Mouse (Mus musculus): ENCODE data around the gene B4galnt4. TPM values are rescaled to one million over a fixed set of nuclear protein-coding genes. Genes with fewer than 3 reads are reported as not detected.
"Not testable (repeated sequence)": the region's sequence is repeated elsewhere in the genome, so short reads cannot be mapped to it uniquely, and the experiment has no call there.

B4galnt4 gene
- total RNA-seq (2015; ENCODE audit: low replicate concordance), result 0.84 TPM in 1 of 2 replicates, not detected in the other
- not detected in 2 replicates for total RNA-seq (2017; ENCODE audit: low replicate concordance)

DNA sequence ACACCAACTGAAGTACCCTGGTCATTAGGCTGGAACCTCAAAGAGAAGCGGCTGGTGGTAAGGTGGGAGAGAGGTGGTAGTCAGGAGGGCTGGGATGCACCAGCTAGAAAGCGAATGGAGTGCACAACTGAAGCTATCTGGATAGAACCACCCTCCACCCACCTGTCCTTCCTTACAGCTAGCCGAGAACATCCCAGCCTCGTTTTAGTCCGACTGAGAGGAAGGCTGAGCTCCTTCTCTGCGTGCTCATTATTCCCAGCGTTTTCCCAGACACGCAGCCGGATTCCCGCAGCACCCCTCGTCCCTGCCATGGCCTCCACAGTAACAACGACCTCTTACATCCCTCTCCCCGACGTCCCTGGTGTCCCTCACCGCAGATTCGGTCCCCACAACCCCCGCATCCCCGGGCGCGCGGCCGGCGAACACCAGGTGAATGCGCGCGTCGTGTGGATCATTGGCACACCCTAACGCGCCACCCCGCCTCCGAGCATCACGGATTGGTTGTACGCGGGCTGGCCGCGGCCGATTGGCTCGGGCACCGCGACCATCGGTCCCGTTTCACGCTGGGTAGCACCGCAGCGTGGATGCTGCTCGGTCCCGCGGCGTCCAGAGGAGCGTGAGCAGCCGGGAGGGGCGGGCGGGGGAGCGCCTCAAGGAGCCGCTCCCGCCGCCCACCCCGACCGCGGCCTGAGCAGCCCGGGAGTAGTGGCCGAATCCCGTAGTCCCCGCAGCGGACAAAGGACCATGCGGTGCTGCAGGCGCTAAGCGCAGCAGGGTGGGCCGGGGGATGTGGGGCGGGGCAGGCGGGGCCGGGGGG, at the start of gene B4galnt4:
TSS of gene B4galnt4 (plus strand) at position 679 of the 817 bp plus-strand sequence.
- ATAC-seq (replicated peaks; ENCODE audit: low FRiP score, poor library complexity, severe bottlenecking), result no peak

DNA sequence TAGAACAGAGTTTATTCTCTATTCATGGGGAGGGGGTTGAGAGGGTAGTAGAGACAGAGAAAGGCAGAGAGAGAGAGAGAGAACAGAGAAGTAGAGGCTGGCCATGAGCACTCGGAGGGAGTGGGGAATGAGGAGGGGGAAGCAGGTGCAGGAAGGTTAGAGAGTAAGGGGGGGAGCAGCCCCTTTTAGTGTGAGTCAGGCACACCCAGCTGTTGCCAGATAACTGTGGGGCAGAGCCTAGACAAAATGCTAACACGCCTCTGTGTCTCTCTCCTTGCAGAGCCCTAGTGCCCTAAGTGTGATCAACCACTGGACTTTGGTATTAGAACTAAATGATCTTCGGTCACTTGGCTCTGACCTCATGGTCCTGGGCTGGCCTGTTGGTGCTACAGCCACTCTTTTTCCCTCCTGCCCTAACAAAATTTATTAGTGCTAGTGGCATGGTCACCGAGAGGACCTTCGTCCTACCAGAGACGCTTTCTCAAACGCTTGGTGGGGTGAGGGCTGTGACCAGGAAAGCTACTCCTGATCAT, 49.6 kb upstream of the B4galnt4 start:
- no peak for ATAC-seq (replicated peaks; ENCODE audit: low FRiP score, poor library complexity, severe bottlenecking)

DNA sequence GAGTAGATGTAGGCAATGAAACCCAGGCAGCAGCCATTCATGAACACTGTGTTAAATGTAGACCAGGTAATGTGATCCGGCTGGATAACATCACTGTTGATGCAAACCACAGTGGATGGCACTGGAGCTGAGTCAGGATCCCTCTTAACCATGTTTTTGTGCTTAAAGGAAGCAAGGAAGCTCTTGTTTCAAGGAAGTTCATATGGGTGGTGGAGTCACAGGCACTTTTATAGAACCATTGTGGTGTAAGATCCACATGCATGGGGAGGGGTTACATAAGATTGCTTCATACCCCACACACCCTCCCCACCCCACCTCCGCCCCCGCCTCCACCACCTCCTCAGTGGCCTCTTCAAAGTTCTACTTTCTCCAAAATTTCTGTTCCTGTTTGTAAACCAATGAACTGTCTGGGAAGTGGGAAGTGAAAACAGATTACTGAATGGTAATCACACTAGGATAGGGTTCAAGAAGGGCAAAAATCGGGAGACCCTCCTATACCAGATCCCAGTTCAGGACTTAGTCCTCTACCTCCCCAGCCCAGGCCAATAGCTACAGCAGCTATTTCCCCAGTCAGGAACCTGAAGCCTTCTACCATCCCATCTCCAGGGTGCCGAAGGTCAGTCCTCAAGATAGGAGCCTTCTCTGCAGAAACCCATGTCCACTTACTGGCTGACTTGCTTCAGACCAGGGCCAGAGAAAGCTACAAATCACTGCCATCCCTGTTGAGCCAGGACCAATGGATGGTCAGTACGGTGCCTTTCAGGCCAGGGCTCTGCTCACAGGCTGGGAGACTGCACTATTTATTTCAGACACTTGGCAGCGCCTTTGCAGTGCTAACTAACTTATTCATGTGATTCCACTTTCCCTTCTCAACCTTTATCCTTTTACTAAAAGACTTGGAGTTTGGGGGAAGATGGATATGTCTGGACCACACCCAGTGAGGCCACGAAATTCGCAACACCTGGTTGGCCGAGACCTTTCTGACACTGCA, 43.9 kb upstream of the B4galnt4 start:
- no peak for ATAC-seq (replicated peaks; ENCODE audit: low FRiP score, poor library complexity, severe bottlenecking)

- ATAC-seq (replicated peaks; ENCODE audit: low FRiP score, poor library complexity, severe bottlenecking), result not testable (repeated sequence)
These were observed 43.1 kb upstream of the B4galnt4 start, which contains the start of gene Ifitm6 for GRCm38 (mm10) chr7:141017824-141018223. Ifitm6 (minus strand) TSS chr7:141017924.

DNA sequence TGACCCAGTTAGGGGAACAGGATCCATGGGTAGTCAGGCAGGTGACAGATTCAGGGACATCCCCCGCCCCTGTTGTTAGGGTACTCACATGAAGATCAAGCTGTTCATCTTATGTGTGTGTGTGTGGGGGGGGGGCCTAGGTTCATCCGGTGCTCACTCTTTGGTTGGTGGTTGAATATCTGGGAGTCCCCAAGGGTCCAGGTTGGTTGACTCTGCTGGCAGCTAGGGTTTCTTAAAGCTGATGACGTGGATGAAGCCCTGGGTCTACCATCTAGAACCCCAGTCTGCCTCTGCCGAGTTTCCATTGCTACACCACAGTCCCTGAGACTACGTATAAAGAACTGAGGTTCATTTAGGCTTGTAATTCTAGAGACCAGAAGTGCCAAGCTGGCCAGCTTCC, 41.9 kb upstream of the B4galnt4 start:
- no peak for ATAC-seq (replicated peaks; ENCODE audit: low FRiP score, poor library complexity, severe bottlenecking)

DNA sequence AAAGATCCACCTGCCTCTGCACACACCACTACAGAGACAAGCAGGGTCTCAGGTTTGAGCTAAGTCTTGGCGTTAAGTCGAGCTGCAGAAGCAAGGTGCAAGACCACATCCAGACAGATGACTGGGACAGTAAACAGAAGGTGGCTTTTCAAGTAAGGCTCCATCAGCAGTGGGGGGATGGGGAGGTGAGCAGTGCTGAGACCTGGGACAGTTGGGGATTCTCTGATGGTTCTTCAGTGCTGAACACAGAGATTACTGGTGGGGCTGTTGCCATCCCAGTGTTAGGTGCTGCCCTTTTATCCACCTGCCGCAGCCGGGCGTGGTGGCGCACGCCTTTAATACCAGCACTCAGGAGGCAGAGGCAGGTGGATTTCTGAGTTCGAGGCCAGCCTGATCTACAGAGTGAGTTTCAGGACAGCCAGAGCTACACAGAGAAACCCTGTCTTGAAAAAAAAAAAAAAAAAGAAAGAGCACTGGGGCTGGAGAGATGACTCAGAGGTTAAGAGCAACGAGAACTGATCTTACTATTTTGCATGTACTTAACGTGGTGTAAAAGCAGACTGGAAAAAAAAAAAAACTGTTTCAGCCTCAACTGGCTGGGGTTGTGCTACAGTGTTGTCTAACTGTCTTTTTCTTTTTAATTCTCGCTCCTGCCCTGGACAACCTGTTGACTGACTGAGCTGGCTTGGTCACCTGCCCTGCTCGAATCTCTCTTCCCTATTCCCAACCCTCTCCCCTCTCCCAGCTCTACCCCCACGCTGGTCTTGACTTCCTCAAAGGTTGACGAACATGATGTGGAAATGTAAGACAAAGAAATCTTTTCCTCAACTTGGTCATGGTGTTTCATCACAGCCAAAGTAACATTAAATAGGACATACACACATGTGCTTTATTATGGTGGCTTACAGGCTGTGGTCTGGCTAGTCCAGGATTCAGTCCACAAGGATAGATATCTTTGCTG, 39.1 kb upstream of the B4galnt4 start:
- ATAC-seq (replicated peaks; ENCODE audit: low FRiP score, poor library complexity, severe bottlenecking), result no peak

DNA sequence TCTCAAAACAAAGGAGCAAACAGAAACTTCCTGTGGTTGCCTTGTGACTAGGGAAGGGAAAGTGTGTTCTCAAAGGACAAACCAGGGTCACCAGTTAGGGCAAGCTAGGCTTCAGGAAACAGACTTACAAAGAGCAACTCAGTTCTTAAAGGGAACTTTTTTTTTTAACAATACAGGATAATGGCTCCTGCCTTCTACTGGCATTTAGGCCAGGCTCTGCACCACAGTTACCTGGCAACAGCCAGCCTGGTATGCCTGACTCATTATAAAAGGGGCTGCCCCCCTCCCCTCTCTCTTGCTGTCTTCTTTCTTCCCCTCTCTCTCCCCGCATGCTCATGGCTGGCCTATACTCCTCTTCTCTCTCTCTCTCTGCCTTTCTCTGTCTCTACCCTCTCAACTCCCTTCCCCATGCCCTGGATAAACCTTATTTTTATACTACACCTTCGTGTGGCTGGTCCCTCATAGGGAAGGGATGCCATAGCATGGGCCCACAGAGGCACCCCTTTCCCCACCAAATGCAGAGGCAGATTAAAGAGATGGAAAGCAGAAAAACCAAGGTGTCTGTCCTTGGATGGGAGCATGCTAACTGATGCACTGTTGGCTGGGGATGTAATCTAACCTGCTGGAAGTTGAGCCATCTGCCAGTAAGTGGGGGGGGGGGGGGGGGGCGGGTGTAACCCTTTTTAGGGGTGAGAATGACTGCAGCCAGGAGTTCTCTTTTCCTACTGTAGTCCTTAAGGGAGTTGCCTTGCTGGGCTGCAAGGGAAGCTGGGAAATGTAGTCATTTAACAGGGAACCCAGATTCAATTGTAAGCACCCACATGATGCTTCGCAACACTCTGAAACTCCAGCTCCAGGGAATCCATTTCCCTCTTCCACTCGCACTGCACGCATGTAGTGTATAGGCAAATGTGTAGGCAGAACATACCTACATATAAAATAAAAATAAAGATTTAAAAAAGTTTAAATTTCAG, 35.8 kb upstream of the B4galnt4 start:
- no peak for ATAC-seq (replicated peaks; ENCODE audit: low FRiP score, poor library complexity, severe bottlenecking)

GRCm38 (mm10) chr7:141026097-141026739, 34.7 kb upstream of the B4galnt4 start:
- no peak for ATAC-seq (replicated peaks; ENCODE audit: low FRiP score, poor library complexity, severe bottlenecking)

DNA sequence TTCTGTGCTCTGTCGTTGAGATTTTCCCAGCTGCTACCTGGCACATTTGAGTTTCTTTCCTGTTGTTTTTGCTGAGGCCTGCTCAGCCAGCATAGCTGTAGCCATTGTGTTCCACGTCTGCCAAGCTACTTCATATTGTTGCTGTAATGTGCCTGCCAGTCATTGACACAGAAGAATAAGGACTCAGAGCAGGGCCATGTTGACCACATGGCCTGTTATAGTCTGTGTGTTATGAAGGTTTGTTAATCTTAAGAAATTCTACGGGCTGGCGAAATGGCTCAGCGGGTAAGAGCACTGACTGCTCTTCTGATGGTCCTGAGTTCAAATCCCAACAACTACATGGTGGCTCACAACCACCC, 34.2 kb upstream of the B4galnt4 start:
- no peak for ATAC-seq (replicated peaks; ENCODE audit: low FRiP score, poor library complexity, severe bottlenecking)

- no peak for ATAC-seq (replicated peaks; ENCODE audit: low FRiP score, poor library complexity, severe bottlenecking)
These were observed 32.1 kb upstream of the B4galnt4 start, which contains the start of gene Gm17387 for GRCm38 (mm10) chr7:141028831-141029230. Gm17387 (plus strand) TSS chr7:141029131.

DNA sequence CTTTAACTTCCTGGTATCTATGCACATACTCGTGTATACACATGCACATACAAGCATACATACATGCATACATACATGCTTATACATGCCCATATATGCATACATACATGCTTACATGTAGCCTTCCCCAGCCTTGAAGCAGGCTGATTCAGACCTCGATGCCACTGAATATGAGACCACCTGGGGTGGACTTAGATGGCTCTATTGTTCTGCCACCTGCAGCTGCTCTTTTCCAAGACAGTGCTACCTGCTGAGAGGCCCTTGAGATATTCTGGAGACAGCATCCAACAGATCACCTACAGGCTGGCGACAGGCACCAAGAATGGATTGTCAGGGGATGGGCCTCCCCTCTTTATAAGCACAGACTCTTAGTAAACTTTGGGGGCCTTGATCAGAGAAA, 30.5 kb upstream of the B4galnt4 start:
- no peak for ATAC-seq (replicated peaks; ENCODE audit: low FRiP score, poor library complexity, severe bottlenecking)

DNA sequence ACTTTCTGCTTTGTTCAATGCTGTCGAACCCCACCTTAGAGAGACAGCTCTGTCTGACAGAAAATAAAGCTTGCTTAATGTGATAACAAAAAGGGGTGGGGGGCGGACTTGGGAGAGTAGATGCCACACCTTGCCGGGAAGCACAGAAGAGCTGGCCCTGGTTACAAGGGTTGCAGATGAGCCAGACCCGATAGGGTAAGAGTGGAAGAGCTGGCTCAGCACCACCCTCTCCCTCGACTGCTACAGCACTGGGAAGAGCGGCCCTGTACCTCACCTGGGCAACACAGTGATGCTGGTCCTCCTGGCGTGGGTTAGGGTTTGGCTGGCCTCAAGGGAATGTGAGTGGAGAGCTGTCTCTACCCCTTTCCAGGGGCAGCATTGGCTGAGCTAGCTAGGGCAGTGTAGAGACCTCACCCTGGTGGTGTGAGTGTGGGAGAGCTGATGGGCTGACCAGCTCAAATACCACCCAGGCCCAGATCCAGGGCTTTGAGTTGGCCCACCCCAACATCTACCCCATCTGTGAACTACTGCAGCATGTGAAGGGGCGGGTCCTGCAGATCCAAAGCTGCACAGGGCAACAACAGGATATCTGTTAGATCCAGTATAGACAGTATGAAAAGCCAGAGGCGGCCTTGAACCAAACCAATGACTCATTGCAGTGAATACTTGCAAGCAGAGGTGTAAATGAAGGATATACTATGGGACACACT, 28.3 kb upstream of the B4galnt4 start:
- no peak for ATAC-seq (replicated peaks; ENCODE audit: low FRiP score, poor library complexity, severe bottlenecking)

DNA sequence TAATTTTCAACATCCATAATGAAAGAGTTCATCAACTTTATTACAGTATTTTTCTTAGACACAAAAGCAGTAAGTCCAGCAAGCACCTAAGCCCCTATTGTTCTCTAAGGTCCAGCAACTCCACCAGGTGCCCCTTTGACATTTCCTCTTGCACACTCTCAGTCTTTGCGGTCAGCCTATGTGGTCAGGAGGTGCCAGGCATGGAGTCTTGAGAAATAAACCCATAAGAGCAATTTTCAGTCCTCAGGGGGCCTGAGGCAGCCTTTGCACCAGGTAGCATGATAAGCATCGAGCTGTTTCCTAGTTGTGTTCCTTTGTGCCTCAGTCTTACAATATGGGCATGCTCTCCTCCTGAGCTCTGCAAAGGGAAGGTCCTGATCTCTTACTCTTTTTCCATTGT, 24.3 kb upstream of the B4galnt4 start:
- not testable (repeated sequence) for ATAC-seq (replicated peaks; ENCODE audit: low FRiP score, poor library complexity, severe bottlenecking)

GRCm38 (mm10) chr7:141038090-141039032, 22.5 kb upstream of the B4galnt4 start:
- ATAC-seq (replicated peaks; ENCODE audit: low FRiP score, poor library complexity, severe bottlenecking), result no peak

DNA sequence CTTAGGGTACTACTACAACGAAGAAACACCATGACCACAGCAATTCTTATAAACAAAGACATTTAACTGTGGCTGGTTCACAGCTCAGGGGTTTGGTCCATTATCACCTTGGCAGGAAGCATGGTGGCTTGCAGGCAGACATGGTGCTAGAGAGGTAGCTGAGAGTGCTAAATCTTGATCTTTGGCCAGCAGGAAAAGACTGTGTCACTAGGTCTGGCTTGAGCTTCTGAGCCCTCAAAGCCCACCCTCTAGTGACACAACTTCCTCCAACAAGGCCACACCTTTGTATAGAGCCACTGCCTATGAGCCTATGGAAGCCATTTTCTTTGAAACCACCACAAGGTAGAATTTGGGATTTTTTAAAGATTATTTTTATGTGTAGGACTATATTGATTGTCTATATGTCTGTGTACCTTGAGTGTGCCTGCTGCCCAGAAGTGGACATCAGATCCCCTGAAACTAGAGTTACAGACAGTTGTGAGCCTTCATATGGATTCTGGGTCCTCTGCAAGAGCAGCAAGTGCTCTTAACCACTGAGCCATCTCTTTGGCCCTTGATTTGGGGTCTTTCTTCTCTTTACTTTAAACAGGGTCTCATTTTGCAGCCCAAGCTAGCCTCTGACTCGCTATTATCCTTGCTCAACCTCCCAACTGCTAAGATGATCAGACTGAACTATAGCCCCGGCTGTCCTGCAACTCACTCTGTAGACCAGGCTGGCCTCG, 21.4 kb upstream of the B4galnt4 start:
- ATAC-seq (replicated peaks; ENCODE audit: low FRiP score, poor library complexity, severe bottlenecking), result no peak

All from erythroblast, adult 5-6 weeks (primary cell).